Mouse (Mus musculus): ENCODE measurements at regions not wholly inside any gene's neighbourhood (a gene's known extent, or its start where the extent isn't known, plus 50 kb on each side); places are given as distances from the start of the nearest gene placed in this dataset.

DNA sequence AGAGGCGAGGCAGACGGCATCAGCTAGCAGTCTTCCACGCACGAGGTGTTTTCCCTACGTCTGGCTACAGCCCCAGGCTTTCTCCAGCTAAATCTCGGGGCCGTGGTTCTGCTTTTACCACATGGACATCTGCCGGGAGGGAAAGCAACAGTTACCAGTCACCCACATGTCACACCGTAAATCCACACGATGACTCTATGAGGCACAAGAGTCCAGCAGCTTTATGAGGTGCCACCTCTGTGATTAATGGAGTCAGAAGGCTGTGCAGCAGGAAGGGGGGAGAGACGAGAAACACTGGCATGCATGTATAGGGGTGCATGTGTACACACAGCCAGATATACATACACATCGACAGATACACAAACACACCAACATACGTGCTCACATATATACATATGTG is 69.6 kb upstream of the Twist2 start:
- ATAC-seq (replicated peaks; ENCODE audit: low read depth, poor library complexity, severe bottlenecking): no peak

DNA sequence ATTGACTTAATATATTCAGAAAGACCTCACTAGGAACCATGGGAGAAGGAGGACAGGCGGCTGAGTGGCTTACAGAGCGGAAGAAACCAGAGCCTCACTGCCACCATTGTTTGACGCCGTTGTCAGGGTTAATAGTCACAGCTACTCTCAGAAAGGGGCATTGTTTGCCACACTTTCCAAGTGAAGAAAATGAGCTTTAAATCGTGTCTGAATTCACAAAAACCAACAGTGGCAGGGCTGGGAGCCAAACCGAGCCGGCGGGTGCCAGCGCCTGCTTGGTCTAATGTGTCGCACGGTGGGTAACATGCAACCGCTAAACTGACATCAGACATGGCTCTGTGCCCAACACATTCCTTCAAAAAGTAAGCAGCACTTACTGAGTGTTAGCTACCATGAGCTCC is 68.8 kb upstream of the Twist2 start:
- no peak for ATAC-seq (replicated peaks; ENCODE audit: low read depth, poor library complexity, severe bottlenecking)

DNA sequence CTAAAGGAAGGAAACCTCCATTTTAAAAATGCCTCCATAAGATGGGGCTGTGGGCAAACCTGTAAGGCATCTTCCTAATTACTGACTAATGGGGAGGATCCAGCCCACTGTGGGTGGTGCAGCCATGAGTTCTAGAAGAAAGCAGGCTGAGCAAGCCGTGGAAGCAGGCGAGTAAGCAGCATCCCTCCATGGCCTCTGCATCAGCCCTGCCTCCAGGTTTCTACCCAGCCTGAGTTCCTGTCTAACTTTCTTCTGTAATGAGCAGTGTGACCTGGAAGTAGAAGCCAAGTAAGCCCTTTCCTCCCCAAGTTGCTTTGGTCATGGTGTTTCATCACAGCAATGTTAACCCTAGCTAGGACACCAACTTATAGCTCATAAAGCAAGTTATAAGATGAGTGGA is 66.5 kb upstream of the Twist2 start:
- no peak for ATAC-seq (replicated peaks; ENCODE audit: low read depth, poor library complexity, severe bottlenecking)

DNA sequence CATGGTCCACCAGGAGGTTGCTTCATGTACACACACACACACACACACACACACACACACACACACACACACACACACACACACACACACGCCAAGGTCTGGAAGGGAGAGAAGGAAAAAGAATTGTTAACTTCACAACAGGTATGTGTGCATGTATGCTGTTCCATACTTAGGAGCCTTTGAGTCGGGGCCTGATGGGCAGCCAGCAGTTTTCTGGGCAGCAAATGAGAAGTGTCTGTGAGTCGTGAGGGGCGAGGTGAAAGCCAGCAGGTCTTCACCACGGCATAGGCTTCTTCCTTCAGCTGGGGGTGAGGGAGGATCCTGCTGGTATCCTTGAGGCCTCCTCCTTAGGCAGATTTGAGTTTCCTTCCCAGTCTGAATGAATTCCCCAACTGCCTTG is 65.8 kb upstream of the Twist2 start:
- ATAC-seq (replicated peaks; ENCODE audit: low read depth, poor library complexity, severe bottlenecking): no peak

DNA sequence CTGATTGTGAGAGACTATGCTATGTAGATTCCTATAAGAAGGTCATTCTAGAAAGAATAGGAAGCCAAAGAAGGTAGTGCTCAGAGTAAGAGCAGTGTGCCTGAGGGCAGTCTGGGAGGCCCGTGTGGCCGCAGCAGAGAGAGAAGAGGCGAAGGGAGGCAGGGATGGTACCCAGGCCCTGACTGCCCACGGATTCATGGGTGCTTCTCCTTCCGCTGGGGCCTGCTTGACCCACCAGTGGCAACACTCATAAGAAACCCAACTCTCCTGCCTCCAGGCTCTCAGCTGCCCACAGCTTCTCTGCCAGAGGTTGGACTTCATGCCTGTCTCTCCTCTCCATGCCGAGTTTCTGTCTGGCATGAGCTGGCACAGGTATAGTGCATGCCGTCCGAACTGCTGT is 60.6 kb upstream of the Twist2 start:
- no peak for ATAC-seq (replicated peaks; ENCODE audit: low read depth, poor library complexity, severe bottlenecking)

DNA sequence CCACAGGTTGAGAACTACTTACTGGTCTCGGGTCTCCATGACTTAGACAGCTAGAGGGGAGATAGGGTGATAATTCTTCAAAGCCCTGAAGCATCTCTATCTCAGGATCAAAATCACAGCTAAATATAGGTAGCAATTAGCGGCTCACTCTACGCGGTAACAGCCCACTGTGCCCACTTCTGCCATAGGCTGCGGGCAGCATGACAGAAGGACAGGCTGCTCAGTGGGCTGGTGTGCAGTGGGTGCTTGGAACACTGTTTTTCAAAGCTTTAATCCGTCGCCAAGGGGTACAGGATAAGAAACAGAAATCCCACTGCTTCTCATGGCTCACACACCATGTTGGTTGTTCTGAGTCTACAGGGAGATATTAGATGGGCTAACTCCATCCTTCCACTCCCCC is 59.2 kb upstream of the Twist2 start:
- ATAC-seq (replicated peaks; ENCODE audit: low read depth, poor library complexity, severe bottlenecking): no peak

DNA sequence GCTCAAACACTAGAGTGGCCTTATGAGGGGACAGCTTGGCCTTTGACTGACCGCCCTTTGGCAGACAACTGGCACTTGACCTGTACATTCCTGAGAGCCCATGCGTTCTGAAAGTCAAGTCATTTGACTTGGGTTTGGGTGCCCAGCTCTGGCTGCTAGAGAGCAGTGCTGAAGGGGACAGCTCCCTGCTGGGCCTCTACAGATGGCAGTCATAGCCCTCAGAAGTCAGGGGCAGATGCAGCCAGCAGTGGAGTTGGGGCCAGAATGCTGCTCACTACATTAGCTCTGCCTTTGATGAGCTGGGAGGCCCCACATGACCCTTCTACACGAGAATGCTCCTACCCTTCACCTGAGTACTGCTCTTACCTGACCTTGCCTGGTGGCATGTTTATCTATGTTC is 58.3 kb upstream of the Twist2 start:
- ATAC-seq (replicated peaks; ENCODE audit: low read depth, poor library complexity, severe bottlenecking): 0 out of 2 replicates have a peak, but pooled peaks have one; percentile 22

DNA sequence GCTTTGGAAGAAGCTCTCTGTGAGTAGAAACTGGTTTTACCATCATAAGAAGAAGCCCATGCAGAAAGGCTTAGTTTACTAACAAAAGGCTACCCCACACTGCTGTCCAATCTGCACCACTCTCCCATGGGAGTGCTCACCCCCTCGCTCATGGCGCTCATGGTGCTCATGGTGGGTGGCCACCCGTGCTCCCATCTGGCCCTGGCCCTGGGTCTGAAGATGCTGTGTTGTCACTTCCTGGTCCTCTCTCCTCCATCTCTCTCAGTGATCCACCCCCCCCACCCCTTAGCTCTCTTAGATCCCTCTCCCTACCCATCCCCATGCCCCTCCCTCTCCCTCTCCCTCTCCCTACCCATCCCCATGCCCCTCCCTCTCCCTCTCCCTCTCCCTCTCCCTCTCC is 57.2 kb upstream of the Twist2 start:
- ATAC-seq (replicated peaks; ENCODE audit: low read depth, poor library complexity, severe bottlenecking): no peak

DNA sequence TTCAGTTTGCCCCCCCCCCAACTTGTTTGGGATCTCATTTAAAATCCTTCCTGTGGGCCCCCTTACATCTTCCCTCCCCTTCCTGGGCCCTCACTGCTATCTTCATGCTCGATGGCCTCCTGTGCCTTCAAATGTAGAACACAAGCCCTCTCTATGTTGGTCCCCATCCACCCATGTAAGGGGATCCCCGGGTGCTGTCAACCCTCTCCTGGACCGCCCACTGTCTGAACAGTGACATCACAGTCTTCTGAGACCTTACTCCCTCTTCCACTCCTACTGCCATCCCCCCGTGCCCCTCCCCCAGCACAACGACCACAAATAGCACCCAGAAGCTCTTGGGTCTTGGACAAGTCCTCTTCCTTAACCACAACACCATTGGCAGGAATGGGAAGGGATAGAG is 56.6 kb upstream of the Twist2 start:
- no peak for ATAC-seq (replicated peaks; ENCODE audit: low read depth, poor library complexity, severe bottlenecking)

DNA sequence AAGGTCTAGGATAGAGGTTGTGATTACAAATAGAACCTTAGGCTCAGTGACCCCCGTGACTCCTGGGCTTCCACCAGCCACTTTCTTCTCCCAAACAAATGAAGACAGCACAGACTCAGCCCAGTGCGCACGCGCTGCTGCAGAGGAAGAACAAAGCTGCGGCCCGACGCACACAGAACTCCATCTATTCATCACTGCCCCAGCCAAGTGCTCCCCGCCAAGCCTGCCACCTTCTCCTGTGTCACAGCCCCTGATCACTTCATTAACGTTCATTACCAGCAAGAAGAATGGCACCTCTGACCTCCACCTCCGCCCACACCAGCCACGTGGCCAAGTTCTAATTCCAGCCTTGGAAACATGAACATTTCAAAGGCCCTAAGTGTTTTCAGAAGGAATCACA is 53.7 kb upstream of the Twist2 start:
- ATAC-seq (replicated peaks; ENCODE audit: low read depth, poor library complexity, severe bottlenecking): no peak
